Mouse (Mus musculus): ENCODE results near the gene Slc15a2.

DNA sequence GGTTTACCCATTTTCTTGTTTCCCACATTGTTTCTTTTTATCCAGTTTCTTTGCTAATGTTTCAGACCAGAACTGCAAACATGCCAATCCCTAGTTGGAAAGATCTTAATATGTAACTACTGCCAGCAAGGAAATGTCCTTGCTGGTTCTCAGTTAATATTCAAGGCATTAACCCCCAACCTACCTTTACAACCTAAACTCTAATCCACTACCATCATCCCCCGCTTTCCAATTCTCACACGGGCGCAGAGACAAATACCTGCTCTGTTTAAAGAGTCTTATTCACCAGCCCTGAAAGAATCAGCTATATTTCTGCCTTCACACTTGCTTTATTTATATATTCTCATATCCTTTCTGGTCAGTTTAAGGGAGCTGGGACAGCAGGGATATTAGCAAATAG is 23.9 kb upstream of the Slc15a2 start:
- no peak for TF ChIP-seq POLR2A (IDR thresholded peaks at IDR 0.05; ENCODE audit: insufficient read depth, low read length)
- TF ChIP-seq CTCF (IDR thresholded peaks at IDR 0.05; ENCODE audit: low read depth, low read length): no peak
- no peak for TF ChIP-seq EP300 (IDR thresholded peaks at IDR 0.05; ENCODE audit: insufficient read depth, low read depth, low read length)
